Mouse (Mus musculus): ENCODE measurements at regions not wholly inside any gene's neighbourhood (a gene's known extent, or its start where the extent isn't known, plus 50 kb on each side); places are given as distances from the start of the nearest gene placed in this dataset.

- 92% methylated on average over 4 of the region's 4 CpGs for WGBS
- Histone ChIP-seq H3K4me1 (no peaks in the 10 kb centered on the region), H3K36me3 (no peaks in the 10 kb centered on the region), H3K27ac (replicated peaks) (no peak overlapping the region), H3K4me2 (replicated peaks) (no peak overlapping the region), H3K9ac (replicated peaks) (no peak overlapping the region), H3K27me3 (no peaks in the 10 kb centered on the region), H3K9me3 (no peaks in the 10 kb centered on the region), H3K4me3 (no peak overlapping the region)
- no peak for ATAC-seq (replicated peaks)
These were observed 373.2 kb upstream of the Arpp21 start for GRCm38 (mm10) chr9:112608932-112609331.

GRCm38 (mm10) chr9:112607221-112607620 is 371.5 kb upstream of the Arpp21 start:
- no peak overlapping the region for H3K27ac ChIP-seq (replicated peaks)
- 67% methylated on average over 3 of the region's 3 CpGs for whole genome bisulfite sequencing
- H3K9ac ChIP-seq (replicated peaks): no peak overlapping the region
- no peaks in the 10 kb centered on the region for H3K9me3 ChIP-seq
- H3K4me2 ChIP-seq (replicated peaks): no peak overlapping the region
- no peaks in the 10 kb centered on the region for H3K36me3 ChIP-seq
- H3K4me3 ChIP-seq: no peak overlapping the region
- no peak for ATAC-seq (replicated peaks)
- no peaks in the 10 kb centered on the region for H3K4me1 ChIP-seq
- H3K27me3 ChIP-seq: no peaks in the 10 kb centered on the region

DNA sequence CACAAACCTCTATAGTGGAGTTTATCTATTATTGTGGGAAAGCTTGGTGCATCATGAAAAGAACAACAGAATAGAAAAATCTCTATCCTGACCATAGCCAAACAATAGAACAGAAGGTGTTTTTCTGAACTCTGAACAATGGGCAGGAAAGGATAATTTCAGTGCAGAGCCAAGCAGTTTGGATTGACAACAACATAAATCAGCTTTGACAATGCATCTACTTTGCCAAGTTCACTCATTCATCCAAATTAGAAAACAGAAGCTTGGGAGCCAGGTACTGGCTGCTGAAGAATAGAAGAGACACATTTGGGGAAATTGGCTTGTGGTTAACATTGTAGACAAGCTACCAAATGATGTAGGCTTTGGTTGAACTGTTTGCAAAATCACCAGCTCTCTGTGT is 360.0 kb upstream of the Arpp21 start:
- Histone ChIP-seq H3K27ac (replicated peaks) (no peak overlapping the region), H3K4me3 (no peak overlapping the region), H3K9me3 (no peaks in the 10 kb centered on the region), H3K4me1 (no peaks in the 10 kb centered on the region), H3K36me3 (no peaks in the 10 kb centered on the region), H3K9ac (replicated peaks) (no peak overlapping the region), H3K27me3 (no peaks in the 10 kb centered on the region), H3K4me2 (replicated peaks) (no peak overlapping the region)
- ATAC-seq (replicated peaks): no peak

DNA sequence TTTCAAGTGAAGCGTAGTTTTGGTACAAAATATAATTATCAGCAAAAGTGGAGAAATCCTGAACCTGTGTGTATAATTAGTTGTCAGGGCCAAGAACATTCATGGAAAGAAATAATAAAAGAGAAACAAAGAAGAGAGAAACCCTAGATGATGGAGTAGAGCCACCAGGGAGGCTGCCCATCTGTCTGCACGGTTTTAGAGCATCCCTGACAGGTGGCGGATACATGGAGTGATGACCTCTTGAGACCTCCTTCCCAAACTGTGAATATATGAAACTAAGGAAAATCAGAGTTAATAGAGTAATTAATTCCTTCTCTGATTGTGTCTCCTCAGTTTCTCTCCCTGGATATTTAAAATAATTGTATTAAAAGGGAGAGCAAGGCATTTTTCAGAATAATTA is 354.5 kb upstream of the Arpp21 start:
- no peak overlapping the region for H3K27ac ChIP-seq (replicated peaks)
- H3K9me3 ChIP-seq: no peaks in the 10 kb centered on the region
- H3K4me3 ChIP-seq: no peak overlapping the region
- 59% methylated on average over 3 of the region's 3 CpGs for WGBS
- H3K4me1 ChIP-seq: no peaks in the 10 kb centered on the region
- no peaks in the 10 kb centered on the region for H3K36me3 ChIP-seq
- no peaks in the 10 kb centered on the region for H3K27me3 ChIP-seq
- no peak for ATAC-seq (replicated peaks)
- H3K4me2 ChIP-seq (replicated peaks): no peak overlapping the region
- H3K9ac ChIP-seq (replicated peaks): no peak overlapping the region

- no peaks in the 10 kb centered on the region for H3K9me3 ChIP-seq
- no peak overlapping the region for H3K9ac ChIP-seq (replicated peaks)
- WGBS: 47% methylated on average over 3 of the region's 3 CpGs
- no peak for ATAC-seq (replicated peaks)
- no peaks in the 10 kb centered on the region for H3K27me3 ChIP-seq
- H3K4me3 ChIP-seq: no peak overlapping the region
- H3K4me1 ChIP-seq: no peaks in the 10 kb centered on the region
- no peak overlapping the region for H3K4me2 ChIP-seq (replicated peaks)
- H3K36me3 ChIP-seq: no peaks in the 10 kb centered on the region
- H3K27ac ChIP-seq (replicated peaks): no peak overlapping the region
These were observed 337.6 kb upstream of the Arpp21 start for GRCm38 (mm10) chr9:112573316-112573715.

- Histone ChIP-seq H3K27ac (replicated peaks) (no peak overlapping the region), H3K9me3 (no peaks in the 10 kb centered on the region), H3K36me3 (no peaks in the 10 kb centered on the region), H3K27me3 (no peaks in the 10 kb centered on the region), H3K4me3 (no peak overlapping the region), H3K4me2 (replicated peaks) (no peak overlapping the region), H3K9ac (replicated peaks) (no peak overlapping the region), H3K4me1 (peaks cover 9% of the 10 kb centered on the region; the same call in 1 of the 2 replicates)
- ATAC-seq (replicated peaks): no peak
These were observed 325.6 kb upstream of the Arpp21 start for GRCm38 (mm10) chr9:112561348-112561747.

- Histone ChIP-seq H3K36me3 (no peaks in the 10 kb centered on the region), H3K4me2 (replicated peaks) (no peak overlapping the region), H3K4me3 (no peak overlapping the region), H3K27ac (replicated peaks) (no peak overlapping the region), H3K4me1 (peaks cover 9% of the 10 kb centered on the region; the same call in 1 of the 2 replicates), H3K27me3 (no peaks in the 10 kb centered on the region), H3K9ac (replicated peaks) (no peak overlapping the region), H3K9me3 (no peaks in the 10 kb centered on the region)
- 84% methylated on average over 4 of the region's 4 CpGs for WGBS
- no peak for ATAC-seq (replicated peaks)
These were observed 324.5 kb upstream of the Arpp21 start for GRCm38 (mm10) chr9:112560226-112560625.

GRCm38 (mm10) chr9:112537924-112538323 is 302.2 kb upstream of the Arpp21 start:
- WGBS: 69% methylated on average over 2 of the region's 2 CpGs
- Histone ChIP-seq H3K4me3 (no peak overlapping the region), H3K4me1 (no peaks in the 10 kb centered on the region), H3K27me3 (no peaks in the 10 kb centered on the region), H3K4me2 (replicated peaks) (no peak overlapping the region), H3K36me3 (no peaks in the 10 kb centered on the region), H3K9ac (replicated peaks) (no peak overlapping the region), H3K9me3 (no peaks in the 10 kb centered on the region), H3K27ac (replicated peaks) (no peak overlapping the region)
- no peak for ATAC-seq (replicated peaks)

- WGBS: 31% methylated on average over 5 of the region's 5 CpGs
These were observed 289.6 kb upstream of the Arpp21 start for GRCm38 (mm10) chr9:112525377-112525776.

GRCm38 (mm10) chr9:112523251-112523650 is 287.5 kb upstream of the Arpp21 start:
- H3K36me3 ChIP-seq: no peaks in the 10 kb centered on the region
- WGBS: 85% methylated on average over 3 of the region's 3 CpGs
- peaks cover 6% of the 10 kb centered on the region; the same call in 1 of the 2 replicates for H3K4me1 ChIP-seq
- no peaks in the 10 kb centered on the region for H3K27me3 ChIP-seq
- no peak overlapping the region for H3K4me2 ChIP-seq (replicated peaks)
- H3K4me3 ChIP-seq: no peak overlapping the region
- no peaks in the 10 kb centered on the region for H3K9me3 ChIP-seq
- no peak overlapping the region for H3K9ac ChIP-seq (replicated peaks)
- no peak for ATAC-seq (replicated peaks)
- no peak overlapping the region for H3K27ac ChIP-seq (replicated peaks)

More at GRCm38 (mm10) chr9:112525377-112525776, 289.6 kb upstream of the Arpp21 start:
- no peak overlapping the region for H3K4me3 ChIP-seq
- H3K4me2 ChIP-seq (replicated peaks): no peak overlapping the region
- peaks cover 6% of the 10 kb centered on the region; the same call in 1 of the 2 replicates for H3K4me1 ChIP-seq
- no peaks in the 10 kb centered on the region for H3K9me3 ChIP-seq
- no peaks in the 10 kb centered on the region for H3K27me3 ChIP-seq
- 0 out of 2 replicates have a peak overlapping the region, but pooled peaks have one; percentile 1 for H3K27ac ChIP-seq (replicated peaks)
- H3K9ac ChIP-seq (replicated peaks): no peak overlapping the region
- no peak for ATAC-seq (replicated peaks)
- H3K36me3 ChIP-seq: no peaks in the 10 kb centered on the region

GRCm38 (mm10) chr9:112510716-112511115 is 275.0 kb upstream of the Arpp21 start:
- Histone ChIP-seq H3K27me3 (no peaks in the 10 kb centered on the region), H3K27ac (replicated peaks) (no peak overlapping the region), H3K36me3 (no peaks in the 10 kb centered on the region), H3K9ac (replicated peaks) (no peak overlapping the region), H3K4me3 (no peak overlapping the region), H3K4me2 (replicated peaks) (no peak overlapping the region), H3K4me1 (no peaks in the 10 kb centered on the region), H3K9me3 (no peaks in the 10 kb centered on the region)
- no peak for ATAC-seq (replicated peaks)
- WGBS: 34% methylated on average over 2 of the region's 2 CpGs

DNA sequence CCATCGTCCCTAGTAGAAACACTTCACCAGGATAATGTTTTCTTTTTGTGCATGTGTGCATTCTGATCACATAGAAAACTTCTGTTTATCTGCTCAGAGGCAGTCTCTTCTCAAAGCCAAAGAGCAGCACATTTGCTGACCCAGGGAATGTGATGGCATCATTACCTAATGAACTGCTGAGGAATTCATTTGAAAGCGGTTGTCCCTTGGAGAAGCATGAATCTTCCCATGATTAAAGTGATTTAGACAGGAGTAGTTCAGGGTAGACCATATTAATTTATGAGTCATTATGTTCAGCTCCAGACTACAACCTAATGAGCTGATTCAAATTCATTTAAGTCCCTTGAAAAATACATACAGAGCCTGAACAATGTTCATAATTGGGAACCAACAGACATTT is 271.1 kb upstream of the Arpp21 start:
- H3K36me3 ChIP-seq: no peaks in the 10 kb centered on the region
- no peaks in the 10 kb centered on the region for H3K4me1 ChIP-seq
- no peak overlapping the region for H3K4me2 ChIP-seq (replicated peaks)
- WGBS: 60% methylated on average over 2 of the region's 2 CpGs
- H3K4me3 ChIP-seq: no peak overlapping the region
- no peaks in the 10 kb centered on the region for H3K9me3 ChIP-seq
- no peaks in the 10 kb centered on the region for H3K27me3 ChIP-seq
- no peak overlapping the region for H3K9ac ChIP-seq (replicated peaks)
- H3K27ac ChIP-seq (replicated peaks): no peak overlapping the region
- no peak for ATAC-seq (replicated peaks)

GRCm38 (mm10) chr9:112498676-112499075 is 262.9 kb upstream of the Arpp21 start:
- no peaks in the 10 kb centered on the region for H3K36me3 ChIP-seq
- H3K9ac ChIP-seq (replicated peaks): no peak overlapping the region
- H3K27ac ChIP-seq (replicated peaks): no peak overlapping the region; the same call in 1 of the 2 replicates
- H3K4me3 ChIP-seq: no peak overlapping the region
- H3K27me3 ChIP-seq: no peaks in the 10 kb centered on the region
- peaks cover 5% of the 10 kb centered on the region; the same call in 1 of the 2 replicates for H3K4me1 ChIP-seq
- H3K4me2 ChIP-seq (replicated peaks): no peak overlapping the region
- 69% methylated on average over 4 of the region's 4 CpGs for WGBS
- no peaks in the 10 kb centered on the region for H3K9me3 ChIP-seq
- ATAC-seq (replicated peaks): no peak
